Mouse (Mus musculus) hindbrain, embryonic 16.5 days (tissue): ENCODE results near the gene Mrpl28. TPM values are rescaled to one million over a fixed set of nuclear protein-coding genes. Genes with fewer than 3 reads are reported as not detected.
A peak's percentile ranks its signal among the peaks of the same experiment; 100 is the strongest.
"Not testable (repeated sequence)": the region's sequence is repeated elsewhere in the genome, so short reads cannot be mapped to it uniquely, and the experiment has no call there.

ENCODE experiments used
- ATAC-seq: fragments of 200-750 bp; cut with Nextera tagmentation; 2 replicates; pipeline ENCODE4 v1.8.0; 2017; ENCODE audit warnings: moderate TSS enrichment, moderate library complexity
- H3K27ac ChIP-seq: fragments of 300-500 bp; sonication (generic); 2 replicates; pipeline ENCODE4 v1.5.1; 2014; ENCODE audit warnings: low read depth, mild to moderate bottlenecking, control low read depth, low read length, moderate library complexity
- H3K27me3 ChIP-seq: fragments of 300-500 bp; sonication (generic); replicated peaks from 2 replicates; pipeline ENCODE4 v1.6.1; 2014; ENCODE audit warnings: low read length; ENCODE audit not compliant: control insufficient read depth, insufficient read depth
- H3K36me3 ChIP-seq: fragments of 300-500 bp; sonication (generic); 2 replicates; pipeline ENCODE4 v1.6.1; 2014; ENCODE audit warnings: mild to moderate bottlenecking, low read length, moderate library complexity, mixed read lengths; ENCODE audit not compliant: control insufficient read depth, insufficient read depth
- H3K4me1 ChIP-seq: fragments of 300-500 bp; sonication (generic); 2 replicates; pipeline ENCODE4 v1.6.1; 2014; ENCODE audit warnings: low read depth, low read length; ENCODE audit not compliant: control insufficient read depth, insufficient read depth
- H3K4me2 ChIP-seq: fragments of 300-500 bp; sonication (generic); 2 replicates; pipeline ENCODE4 v1.6.1; 2014; ENCODE audit warnings: mild to moderate bottlenecking, low read length, control low read depth, moderate library complexity
- H3K4me3 ChIP-seq: fragments of 300-500 bp; sonication (generic); 2 replicates; pipeline ENCODE4 v1.5.1; 2014; ENCODE audit warnings: mild to moderate bottlenecking, low read length, control low read depth, moderate library complexity
- H3K9ac ChIP-seq: fragments of 300-500 bp; sonication (generic); 2 replicates; pipeline ENCODE4 v1.6.1; 2014; ENCODE audit warnings: low read depth, mild to moderate bottlenecking, control low read depth, low read length, moderate library complexity
- H3K9me3 ChIP-seq: fragments of 300-500 bp; sonication (generic); 2 replicates; pipeline ENCODE4 v1.6.1; 2014; ENCODE audit warnings: mild to moderate bottlenecking, low read length, moderate library complexity; ENCODE audit not compliant: control insufficient read depth
- WGBS: fragments of 180-500 bp; shearing (Covaris S2); extraction: QIAGEN DNeasy Blood & Tissue Kit; methylation state at CpG from one replicate; pipeline ENCODE4 v1.1.7; 2014; 5-methylcytosine and 5-hydroxymethylcytosine counted together
- polyA plus RNA-seq: library from polyadenylated mRNA; unstranded; fragments of >200 nt; fragmentation: Nextera tagmentation; extraction: Ambion mirVana; gene quantifications from 2 replicates; pipeline ENCODE4 v1.2.1, GENCODE M21; 2015

The Mrpl28 gene
- polyA plus RNA-seq, 1 experiment from 2014 or later, result 195 TPM

DNA sequence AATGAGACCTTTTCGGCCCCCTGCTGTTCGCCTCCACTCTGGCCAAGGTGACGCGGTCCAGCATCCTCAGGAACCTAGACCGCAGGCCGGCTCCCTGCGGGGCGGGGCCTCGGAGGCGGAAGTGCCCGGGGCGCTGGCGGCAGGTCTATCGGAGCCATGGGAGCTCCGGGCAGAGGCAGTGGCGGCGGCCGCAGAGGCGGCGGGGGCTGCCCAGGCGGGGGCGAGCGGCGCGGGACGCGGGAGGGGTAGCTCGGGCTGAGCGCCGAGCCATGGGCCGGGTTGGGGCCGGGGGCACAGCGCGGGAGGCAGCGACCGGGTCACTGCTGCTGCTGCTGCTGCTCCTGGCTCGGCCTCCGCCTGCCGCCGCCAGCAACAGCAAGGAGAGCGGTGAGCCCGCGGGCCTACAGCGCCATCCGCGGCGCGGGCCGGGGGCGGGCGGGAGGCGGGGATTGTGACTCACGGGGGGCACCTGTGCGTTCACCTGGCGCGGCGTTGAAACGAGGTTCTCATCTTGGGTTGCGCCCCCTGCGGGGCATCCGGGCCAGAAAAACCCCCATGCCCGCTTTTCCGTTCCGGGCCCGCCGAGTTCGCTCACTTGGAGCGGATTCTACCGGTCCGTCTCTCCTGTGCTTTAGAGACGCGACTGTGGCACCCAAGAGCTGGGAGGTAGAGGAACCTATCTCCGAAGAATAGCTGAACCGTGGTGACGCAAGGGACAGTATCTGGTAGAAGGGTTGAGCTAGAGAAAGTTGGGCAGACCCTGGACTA, 9.9 kb upstream of the Mrpl28 start, which contains the start of gene Tmem8:
Tmem8 (plus strand) TSS at position 119 of the 768 bp plus-strand sequence.
- WGBS, result under 1% methylated on average over 65 of the region's 75 CpGs
- peak within 1 kb of the TSS; percentile 71 for H3K4me3 ChIP-seq
- H3K27ac ChIP-seq, result peak within 1 kb of the TSS; percentile 73
- H3K27me3 ChIP-seq, result peaks cover 34% of the 10 kb centered on the region
- H3K9me3 ChIP-seq, result no peaks in the 10 kb centered on the region
- peak within 1 kb of the TSS; percentile 94 for H3K9ac ChIP-seq
- H3K4me1 ChIP-seq, result peaks cover 9% of the 10 kb centered on the region
- no peaks in the 10 kb centered on the region for H3K36me3 ChIP-seq
- peak within 1 kb of the TSS; percentile 90 for H3K4me2 ChIP-seq
- ATAC-seq, result peak; percentile 72

DNA sequence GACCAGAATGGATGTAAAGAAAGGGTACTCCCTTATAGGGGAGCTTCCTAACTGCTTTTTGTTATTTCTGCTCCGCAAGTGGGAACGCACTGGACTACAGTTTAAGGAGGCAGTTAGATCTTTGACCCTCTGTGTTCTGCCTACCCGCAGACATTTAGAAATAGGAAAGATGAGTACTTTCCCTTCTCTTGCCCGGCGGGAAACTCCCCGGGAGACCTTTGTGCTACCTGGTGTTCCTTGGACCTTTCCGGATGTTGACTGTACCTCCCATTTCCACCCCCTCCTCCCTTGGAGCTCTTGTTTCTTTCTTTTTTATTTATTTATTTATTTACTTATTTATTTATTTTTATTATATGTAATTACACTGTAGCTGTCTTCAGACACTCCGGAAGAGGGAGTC, 9.2 kb upstream of the Mrpl28 start:
- 9% methylated on average over 8 of the region's 8 CpGs for WGBS

DNA sequence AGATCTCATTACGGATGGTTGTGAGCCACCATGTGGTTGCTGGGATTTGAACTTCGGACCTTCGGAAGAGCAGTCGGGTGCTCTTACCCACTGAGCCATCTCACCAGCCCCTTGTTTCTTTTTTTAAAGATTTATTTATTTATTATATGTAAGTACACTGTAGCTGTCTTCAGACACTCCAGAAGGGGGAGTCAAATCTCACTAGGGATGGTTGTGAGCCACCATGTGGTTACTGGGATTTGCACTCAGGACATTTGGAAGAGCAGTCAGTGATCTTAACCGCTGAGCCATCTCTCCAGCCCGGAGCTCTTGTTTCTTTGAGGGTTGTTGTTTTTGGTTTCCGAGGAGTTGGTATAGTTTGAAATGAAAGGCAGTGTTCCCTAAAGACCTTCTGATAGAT, 8.8 kb upstream of the Mrpl28 start:
- H3K36me3 ChIP-seq, H3K4me3 ChIP-seq, H3K9me3 ChIP-seq, ATAC-seq, H3K27ac ChIP-seq, H3K4me2 ChIP-seq, H3K4me1 ChIP-seq, H3K9ac ChIP-seq: not testable (repeated sequence)
- 62% methylated on average over 7 of the region's 7 CpGs for WGBS
- peaks cover 34% of the 10 kb centered on the region for H3K27me3 ChIP-seq

More for the DNA sequence above, 9.2 kb upstream of the Mrpl28 start:
- Histone ChIP-seq H3K4me2 (peak overlapping the region; percentile 90), H3K27ac (no peak overlapping the region), H3K9me3 (no peaks in the 10 kb centered on the region), H3K36me3 (no peaks in the 10 kb centered on the region), H3K9ac (peak overlapping the region; percentile 94), H3K4me3 (peak overlapping the region; percentile 71), H3K27me3 (peaks cover 34% of the 10 kb centered on the region), H3K4me1 (peaks cover 9% of the 10 kb centered on the region)
- no peak for ATAC-seq

DNA sequence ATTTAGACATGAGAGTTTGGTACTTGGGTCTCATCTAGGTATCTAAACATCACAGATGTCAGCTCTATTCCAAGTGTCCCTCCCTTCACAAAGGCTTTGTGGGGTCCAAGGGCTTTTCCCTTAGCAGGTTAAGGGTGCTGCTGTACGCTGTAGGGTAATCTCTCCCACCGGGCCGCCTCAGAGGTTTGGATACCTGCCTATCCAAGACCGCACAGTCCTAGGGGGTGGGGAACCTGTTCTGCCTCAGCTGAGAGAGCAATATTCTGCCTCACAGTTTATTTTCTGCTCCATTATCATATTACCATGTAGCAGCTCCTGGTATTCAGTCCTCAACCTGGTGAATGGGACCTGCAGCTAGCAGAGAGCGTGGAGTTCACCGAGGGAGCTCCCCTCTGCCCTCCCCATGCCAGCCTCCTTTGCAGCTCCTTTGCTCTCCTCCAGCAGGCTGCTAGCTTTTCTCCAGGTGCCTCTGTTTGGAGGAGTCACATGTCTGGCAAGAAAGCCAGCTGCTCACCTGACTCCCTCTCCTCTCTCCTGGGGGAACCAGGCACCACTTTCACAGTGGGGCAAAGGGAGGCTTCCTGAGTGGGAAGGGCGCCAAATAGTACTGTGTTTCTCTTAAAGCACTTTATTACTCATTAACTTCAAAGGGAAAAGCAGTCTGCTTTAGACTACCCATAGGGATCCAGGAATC, 7.9 kb upstream of the Mrpl28 start:
- Histone ChIP-seq H3K4me3 (no peak overlapping the region), H3K9me3 (no peaks in the 10 kb centered on the region), H3K27me3 (peaks cover 34% of the 10 kb centered on the region), H3K36me3 (no peaks in the 10 kb centered on the region), H3K27ac (no peak overlapping the region), H3K4me2 (no peak overlapping the region), H3K4me1 (peaks cover 13% of the 10 kb centered on the region), H3K9ac (no peak overlapping the region)
- no peak for ATAC-seq
- 84% methylated on average over 7 of the region's 7 CpGs for WGBS

DNA sequence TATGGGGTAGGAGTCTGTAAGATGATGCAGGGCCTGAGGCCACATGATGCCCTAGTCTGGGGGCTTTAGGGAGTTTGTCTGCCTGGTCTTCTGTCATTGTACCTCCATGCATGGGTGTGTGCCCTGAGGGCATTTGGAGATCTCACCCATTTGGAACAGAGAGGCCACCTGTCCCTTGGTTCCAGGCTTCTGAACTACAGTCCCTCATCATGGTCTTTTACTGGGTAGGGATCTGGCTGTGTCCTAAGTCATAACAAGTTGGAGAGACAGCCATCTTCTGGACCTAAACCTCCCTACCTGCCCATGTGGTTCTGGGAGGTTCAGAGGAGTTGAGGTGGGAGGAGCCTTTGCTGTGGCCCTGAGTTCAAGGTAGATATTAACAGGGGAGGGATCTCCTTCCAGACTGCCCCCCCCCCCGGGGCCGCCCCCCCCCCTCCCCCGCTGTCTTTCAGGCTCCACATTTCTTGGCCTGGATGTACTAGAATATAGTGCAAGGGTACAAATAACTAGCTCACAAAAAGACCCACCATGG, 7.3 kb upstream of the Mrpl28 start:
- no peaks in the 10 kb centered on the region for H3K36me3 ChIP-seq
- no peak overlapping the region for H3K9ac ChIP-seq
- H3K27me3 ChIP-seq, result peaks cover 34% of the 10 kb centered on the region
- peaks cover 13% of the 10 kb centered on the region for H3K4me1 ChIP-seq
- 67% methylated on average over 3 of the region's 3 CpGs for WGBS
- ATAC-seq, result no peak
- no peak overlapping the region for H3K4me2 ChIP-seq
- no peak overlapping the region for H3K4me3 ChIP-seq
- H3K9me3 ChIP-seq, result no peaks in the 10 kb centered on the region
- H3K27ac ChIP-seq, result no peak overlapping the region

DNA sequence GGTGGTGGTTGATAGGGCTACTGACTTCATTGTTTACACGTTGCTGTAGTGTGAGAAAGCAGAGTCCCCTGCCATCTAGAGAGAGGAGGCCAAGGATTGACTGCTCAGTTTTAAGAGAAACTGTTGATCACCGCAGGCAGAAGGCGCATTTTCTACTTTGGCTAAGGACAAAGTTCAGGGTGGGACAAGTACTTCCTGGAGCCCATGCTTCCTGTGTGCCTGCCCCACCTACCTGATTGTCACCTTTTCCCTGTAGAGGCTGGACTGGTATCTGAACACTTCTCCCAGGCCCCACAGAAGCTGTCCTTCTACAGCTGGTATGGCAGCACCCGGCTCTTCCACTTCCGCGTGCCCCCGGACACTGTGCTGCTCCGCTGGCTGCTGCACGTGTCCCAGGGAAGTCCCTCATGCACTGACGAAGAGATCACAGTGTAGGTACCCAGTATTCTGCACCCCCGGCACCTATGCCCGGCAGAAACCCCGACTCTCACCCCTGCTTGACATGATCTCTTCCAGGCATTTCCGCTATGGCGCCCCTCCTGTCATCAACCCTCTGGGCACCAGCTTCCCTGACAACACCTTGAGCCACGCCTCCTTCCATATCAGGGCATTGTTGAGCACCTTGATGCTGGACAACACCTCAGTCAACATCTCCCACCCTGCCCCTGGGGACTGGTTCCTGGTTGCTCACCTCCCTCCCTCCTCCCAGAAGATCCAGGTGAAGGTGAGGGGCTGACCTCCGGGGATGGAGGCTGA, 6.6 kb upstream of the Mrpl28 start:
- no peak overlapping the region for H3K4me3 ChIP-seq
- no peak for ATAC-seq
- no peaks in the 10 kb centered on the region for H3K36me3 ChIP-seq
- H3K27me3 ChIP-seq, result peaks cover 32% of the 10 kb centered on the region
- no peak overlapping the region for H3K4me2 ChIP-seq
- H3K9ac ChIP-seq, result no peak overlapping the region
- WGBS, result 84% methylated on average over 17 of the region's 17 CpGs
- no peaks in the 10 kb centered on the region for H3K9me3 ChIP-seq
- H3K4me1 ChIP-seq, result peaks cover 13% of the 10 kb centered on the region
- H3K27ac ChIP-seq, result no peak overlapping the region

DNA sequence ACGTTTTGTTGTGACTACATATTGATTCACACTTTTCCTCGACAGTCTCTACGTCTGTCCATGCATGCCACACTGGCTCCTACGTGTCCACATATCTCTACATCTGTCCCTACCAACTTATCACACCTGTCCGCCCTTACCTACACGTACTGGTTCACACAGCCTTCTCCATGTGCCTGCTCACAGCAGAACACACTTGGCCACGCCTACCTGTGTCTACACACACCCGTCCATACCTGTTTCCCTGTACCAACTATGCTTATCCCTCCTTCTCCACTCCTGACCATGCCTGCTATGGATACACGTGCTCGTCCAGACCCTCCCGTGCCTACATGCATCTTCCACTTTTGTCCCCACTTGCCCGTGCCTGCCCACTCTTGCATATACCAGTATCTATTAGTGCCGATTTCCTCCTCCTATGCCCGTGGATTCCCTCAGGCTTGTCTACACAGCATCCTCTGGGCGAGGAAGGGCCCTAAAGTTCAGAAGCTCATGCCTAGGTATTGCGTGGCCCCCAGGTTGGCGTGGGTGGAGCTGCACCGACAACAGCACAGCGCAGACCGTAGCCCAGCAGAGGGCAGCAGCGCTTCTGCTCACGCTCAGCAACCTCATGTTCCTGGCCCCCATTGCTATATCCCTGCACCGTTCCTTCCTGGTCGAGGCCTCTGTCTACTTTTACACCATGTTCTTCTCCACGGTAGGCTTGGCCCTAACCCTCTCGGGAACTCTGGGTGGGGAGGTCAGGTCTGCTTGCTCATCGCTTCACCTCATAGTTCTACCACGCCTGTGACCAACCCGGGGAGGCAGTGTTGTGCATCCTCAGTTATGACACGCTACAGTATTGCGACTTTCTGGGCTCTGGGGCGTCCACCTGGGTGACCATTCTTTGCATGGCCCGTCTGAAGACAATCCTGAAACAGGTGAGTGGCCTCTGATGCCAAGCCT, 3.3 kb upstream of the Mrpl28 start:
- ATAC-seq, result no peak
- peaks cover 23% of the 10 kb centered on the region for H3K27me3 ChIP-seq
- H3K9me3 ChIP-seq, result no peaks in the 10 kb centered on the region
- WGBS, result 48% methylated on average over 33 of the region's 33 CpGs
- H3K36me3 ChIP-seq, result no peaks in the 10 kb centered on the region
- H3K4me3 ChIP-seq, result no peak overlapping the region
- peak overlapping the region; percentile 7; the same call in 1 of the 2 replicates for H3K4me2 ChIP-seq
- H3K9ac ChIP-seq, result no peak overlapping the region
- no peak overlapping the region for H3K27ac ChIP-seq
- H3K4me1 ChIP-seq, result peaks cover 21% of the 10 kb centered on the region

DNA sequence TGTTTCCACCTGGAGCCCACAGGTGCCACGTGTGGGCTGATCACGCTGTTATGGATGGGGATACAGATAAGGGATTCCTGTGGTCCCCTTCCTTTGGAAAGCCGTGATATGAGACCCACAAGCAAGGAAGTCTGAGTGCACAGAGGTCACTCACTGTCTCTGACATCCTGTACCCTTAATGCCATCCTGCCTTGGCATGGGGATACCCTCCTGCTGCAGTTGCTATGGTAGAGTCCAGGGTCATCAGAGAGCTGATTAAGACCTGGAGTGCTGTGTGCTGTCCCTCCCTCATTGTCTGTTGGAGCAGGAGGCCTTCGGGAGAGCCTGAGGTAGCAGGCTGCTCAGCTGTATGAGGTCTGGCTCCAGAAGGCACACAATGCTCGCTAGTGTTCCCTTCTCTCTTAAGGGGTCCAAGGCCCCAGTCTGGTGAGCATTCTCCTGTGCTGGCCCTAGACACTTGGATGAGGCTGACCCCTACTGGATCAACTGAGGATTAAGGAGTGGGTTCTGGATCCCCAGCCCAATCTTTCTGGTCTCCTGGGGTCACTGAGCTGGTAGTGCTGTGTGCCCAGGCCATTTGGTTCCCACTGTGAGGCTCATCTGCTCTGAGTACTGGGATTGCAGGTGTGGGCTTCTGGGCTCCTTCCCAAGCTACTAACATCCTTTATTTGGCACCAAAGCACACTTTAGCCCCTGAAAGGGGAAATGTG, 714 bp upstream of the Mrpl28 start:
- WGBS, result 63% methylated on average over 5 of the region's 5 CpGs
- peak; percentile 29; the same call in 1 of the 2 replicates for ATAC-seq
- H3K27me3 ChIP-seq, result peaks cover 6% of the 10 kb centered on the region
- H3K27ac ChIP-seq, result no peak overlapping the region
- H3K4me2 ChIP-seq, result no peak overlapping the region
- H3K4me3 ChIP-seq, result no peak overlapping the region
- no peaks in the 10 kb centered on the region for H3K9me3 ChIP-seq
- peaks cover 21% of the 10 kb centered on the region for H3K4me1 ChIP-seq
- peaks cover 16% of the 10 kb centered on the region for H3K36me3 ChIP-seq
- H3K9ac ChIP-seq, result no peak overlapping the region; the same call in 1 of the 2 replicates
